Mouse (Mus musculus) right cerebral cortex, adult 18-20 months (tissue): ENCODE data around the gene Gm20388.
A peak's percentile ranks its signal among the peaks of the same experiment; 100 is the strongest.

Experiments
- DNase-seq: peaks from one replicate; pipeline ENCODE4 v3.0.0; 2022; ENCODE audit warnings: mixed read lengths

Gm20388 gene

GRCm38 (mm10) chr8:121884181-121884580 lies 1973.5 kb downstream of the Gm20388 start:
- DNase-seq, result no peak

- no peak for DNase-seq
These were observed 1974.4 kb downstream of the Gm20388 start for GRCm38 (mm10) chr8:121885001-121885400.

- DNase-seq, result no peak
These were observed 1974.8 kb downstream of the Gm20388 start for GRCm38 (mm10) chr8:121885433-121885832.

GRCm38 (mm10) chr8:121887547-121887946 lies 1976.9 kb downstream of the Gm20388 start:
- no peak for DNase-seq

DNA sequence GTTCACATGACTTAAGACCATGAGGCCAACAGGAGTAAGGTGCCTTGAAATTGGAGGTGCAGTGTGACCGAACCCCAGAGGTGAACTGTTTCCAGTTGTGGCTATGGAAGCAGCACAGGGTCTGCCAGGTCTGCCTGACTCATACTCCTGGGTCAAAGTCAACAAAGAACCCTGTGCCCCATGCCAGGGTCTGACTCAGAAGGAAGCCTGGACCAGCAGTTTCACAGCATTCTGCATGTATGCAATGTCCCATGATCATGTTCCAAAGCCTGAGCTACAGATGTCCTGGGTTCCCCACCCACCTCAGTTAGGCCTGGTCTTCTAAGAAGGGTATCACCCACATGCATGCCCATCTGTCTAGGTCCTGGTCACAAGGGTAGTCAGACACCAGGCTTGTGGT lies 1978.7 kb downstream of the Gm20388 start:
- no peak for DNase-seq

DNA sequence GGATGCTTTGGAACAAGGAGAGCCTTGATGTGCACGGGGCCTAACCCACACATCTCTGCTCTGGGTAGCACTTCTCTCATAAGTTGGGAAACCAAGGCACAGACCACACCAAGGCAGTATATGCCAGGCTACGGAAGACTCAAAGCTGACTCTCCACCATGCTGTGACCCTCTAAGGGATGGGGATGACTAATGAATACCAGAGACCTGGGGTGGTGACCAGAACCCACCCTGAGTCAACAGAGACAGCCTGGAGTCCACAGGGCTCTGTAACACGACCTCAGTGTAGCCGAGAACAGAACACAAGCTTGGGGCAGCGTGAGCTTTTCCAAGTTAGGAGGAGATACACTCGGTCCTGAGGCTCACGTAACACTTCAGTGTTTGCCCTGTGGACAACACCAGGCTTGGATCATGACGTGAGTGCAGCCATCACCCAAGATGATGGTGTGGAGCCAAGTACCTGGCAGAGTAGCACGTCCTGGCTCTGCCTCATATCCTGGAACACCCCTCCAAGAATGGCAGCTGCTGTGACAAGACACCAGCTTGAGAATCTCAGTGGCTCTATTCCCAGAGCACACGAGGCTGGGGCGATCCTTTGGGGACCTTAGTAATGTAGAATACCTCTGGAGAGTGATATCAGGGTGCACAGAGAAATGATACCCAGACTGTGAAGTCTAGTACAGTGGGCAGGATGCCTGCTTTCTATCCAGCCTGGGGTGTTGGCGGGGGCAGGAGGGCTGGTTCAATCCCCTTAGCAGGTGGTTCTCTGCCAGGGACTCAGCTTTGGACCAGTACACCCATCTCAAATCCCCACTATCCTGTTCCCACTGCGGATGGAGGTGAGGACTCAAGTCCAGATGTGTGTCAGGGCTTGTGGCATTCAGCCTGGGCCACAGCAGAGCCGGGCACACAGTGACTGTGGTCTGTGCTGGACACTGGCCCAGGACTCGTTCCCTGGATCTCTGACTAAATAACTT lies 1979.5 kb downstream of the Gm20388 start:
- DNase-seq, result no peak

- DNase-seq, result no peak
These were observed 1982.2 kb downstream of the Gm20388 start for GRCm38 (mm10) chr8:121892875-121893274.

- no peak for DNase-seq
These were observed 1985.3 kb downstream of the Gm20388 start for GRCm38 (mm10) chr8:121895910-121896309.

DNA sequence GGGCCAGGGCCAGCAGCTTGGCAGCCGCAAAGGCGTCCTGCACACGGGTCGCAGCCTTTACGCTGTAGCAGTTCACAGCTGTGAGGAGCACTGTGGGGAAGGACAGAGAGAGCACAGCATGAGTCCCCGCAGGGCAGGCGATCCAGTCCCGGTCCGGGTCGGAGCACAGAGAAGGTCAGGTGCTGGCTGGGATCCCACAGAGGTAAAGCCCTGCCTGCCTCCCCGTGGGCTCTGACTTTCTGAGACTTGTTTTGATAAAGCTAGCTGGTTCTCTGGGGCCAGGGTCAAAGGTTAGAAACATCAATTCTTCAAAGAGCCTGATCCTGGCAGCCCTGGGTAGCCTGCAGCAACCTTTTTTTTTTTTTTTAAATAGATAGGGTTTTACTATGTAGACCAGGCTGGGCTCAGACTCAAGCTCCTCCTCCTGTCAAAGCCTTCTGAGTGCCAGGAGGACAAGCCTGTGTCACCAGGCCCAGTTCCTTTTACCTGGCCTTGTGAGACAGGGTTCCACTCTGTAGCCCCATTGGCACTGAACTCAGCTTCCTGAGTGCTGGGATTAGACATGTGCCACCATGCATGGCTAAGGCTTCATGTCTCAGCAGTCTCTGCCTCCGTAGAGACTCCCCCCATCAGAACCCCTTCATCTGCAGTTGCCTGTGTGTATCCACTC lies 1986.0 kb downstream of the Gm20388 start:
- no peak for DNase-seq

- DNase-seq, result no peak
These were observed 1986.6 kb downstream of the Gm20388 start for GRCm38 (mm10) chr8:121897205-121897604.

- DNase-seq, result peak; percentile 83
These were observed 1987.3 kb downstream of the Gm20388 start for GRCm38 (mm10) chr8:121897871-121898381.

DNA sequence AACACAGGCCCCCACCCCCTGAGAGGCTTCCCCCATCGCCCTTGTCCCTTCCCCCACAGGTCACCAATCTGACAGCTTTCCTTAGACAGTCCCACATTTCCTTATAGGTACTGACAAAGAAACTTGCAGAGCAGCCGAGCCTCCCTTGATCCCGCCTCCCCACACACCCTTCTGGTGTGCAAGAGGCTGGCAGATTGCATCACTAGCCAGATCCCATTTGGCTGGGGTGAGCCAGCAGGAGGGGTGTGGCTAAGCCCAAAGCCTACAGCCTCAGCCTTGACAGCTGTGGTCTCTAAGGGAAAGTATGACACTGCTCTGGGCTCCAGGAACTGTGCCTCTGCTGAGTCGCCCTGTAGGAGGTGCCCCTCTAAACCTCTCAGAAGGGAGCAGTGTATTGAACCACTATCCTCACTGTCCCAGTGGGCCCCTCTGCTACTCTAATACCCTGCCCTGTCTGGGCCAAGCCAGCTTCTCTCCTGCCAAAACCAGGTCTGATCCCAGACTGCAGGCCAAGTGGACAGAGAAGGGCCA lies 1987.8 kb downstream of the Gm20388 start:
- peak; percentile 87 for DNase-seq

DNA sequence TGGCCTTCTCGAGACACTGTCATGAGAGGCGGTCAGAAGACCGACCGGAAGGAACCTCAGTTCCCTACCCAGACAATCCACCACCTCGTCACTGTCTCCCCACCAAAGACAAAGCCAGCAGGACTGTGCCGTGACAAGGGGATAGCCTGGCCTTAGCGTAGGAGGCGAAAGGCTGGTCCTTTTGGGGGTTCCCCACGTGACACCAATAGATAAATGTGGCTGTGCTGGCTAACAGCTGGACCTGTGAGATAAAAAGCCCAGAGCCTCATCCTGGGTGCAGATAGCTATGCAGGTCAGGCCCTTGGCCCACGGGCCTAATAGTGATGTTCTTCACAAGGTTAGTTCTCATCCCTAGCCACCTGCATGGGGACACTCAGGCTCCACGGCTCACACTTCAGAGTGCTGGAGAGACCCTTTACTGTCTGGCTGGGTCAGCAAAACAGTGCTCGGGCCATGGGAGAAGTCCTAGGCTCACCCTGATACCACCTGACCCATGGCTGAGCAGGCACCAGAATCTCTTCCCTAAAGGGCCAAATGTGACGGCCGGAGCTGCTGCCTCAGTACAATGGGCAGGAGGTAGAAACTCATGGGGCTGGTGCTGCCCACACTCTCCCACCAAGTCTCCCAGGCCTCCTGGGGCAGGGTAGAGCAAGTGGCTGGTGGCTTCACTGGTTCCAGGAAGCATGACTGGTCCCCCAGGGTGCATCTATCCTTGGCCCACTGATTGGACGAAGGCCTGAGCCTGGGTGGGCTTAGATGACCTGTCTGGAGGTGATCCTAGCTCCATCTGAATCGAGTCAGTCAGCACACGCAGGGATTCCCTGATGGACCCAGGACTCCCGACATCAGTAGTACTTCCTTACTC lies 1988.8 kb downstream of the Gm20388 start:
- DNase-seq, result no peak

- no peak for DNase-seq
These were observed 1991.0 kb downstream of the Gm20388 start for GRCm38 (mm10) chr8:121901498-121902236.

DNA sequence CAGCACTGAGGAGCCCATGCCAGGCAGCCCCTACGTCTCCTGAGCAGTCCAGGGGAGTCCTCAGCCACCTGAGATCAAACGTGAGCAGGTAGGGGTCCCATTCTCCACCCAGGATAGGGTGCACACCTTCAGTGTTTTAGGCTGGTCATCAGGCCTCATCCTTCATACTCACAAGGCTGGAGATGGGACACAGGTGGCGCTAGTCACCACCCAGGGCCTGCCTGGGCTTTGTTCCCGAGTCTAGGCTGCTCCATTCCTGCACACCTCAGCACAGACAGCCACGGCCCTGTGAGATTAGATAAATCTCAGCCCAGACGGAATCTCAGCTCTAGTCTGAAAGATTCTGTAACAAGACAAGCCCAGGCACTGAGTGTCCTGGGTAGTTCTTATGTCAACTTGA lies 1993.3 kb downstream of the Gm20388 start:
- no peak for DNase-seq

- DNase-seq, result no peak
These were observed 1994.4 kb downstream of the Gm20388 start for GRCm38 (mm10) chr8:121904999-121905398.

DNA sequence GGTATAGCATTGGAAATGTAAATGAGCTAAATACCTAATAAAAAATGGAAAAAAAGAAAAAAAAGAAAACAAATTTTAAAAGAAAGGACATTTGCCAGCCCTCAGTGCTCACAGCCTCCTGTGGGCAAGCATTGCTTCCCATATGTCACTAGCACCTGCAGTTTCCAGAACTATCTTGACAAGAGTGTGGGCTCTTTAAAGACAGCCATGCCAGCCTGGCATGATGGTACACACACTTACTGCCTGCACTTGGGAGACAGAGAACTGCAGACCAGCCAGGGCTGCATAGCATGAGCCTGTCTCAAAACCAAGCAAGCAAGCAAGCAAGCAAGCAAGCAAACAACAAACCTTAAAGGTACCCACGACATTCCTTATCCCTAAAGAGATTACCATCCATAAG lies 1994.8 kb downstream of the Gm20388 start:
- DNase-seq, result no peak

DNA sequence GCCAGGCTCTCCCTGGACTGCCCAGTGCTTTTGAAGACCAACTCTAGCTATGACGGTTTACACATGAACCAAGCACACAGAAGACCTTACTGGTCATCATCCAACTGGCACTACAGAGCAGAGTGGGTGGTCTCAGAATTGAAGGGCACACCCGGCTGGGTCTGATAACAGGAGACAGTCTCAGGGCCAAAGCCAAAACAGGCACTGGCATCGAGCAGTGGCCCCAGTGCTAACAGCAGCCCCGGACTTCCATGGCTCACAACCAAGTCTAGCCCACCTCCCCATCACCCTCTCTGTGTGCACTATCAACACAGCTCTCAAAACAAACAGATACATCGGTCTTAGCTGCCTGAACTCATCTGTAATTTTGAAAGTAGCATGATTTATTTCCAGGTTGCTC lies 1995.2 kb downstream of the Gm20388 start:
- DNase-seq, result no peak

GRCm38 (mm10) chr8:121906542-121907512 lies 1996.2 kb downstream of the Gm20388 start:
- peak; percentile 64 for DNase-seq

DNA sequence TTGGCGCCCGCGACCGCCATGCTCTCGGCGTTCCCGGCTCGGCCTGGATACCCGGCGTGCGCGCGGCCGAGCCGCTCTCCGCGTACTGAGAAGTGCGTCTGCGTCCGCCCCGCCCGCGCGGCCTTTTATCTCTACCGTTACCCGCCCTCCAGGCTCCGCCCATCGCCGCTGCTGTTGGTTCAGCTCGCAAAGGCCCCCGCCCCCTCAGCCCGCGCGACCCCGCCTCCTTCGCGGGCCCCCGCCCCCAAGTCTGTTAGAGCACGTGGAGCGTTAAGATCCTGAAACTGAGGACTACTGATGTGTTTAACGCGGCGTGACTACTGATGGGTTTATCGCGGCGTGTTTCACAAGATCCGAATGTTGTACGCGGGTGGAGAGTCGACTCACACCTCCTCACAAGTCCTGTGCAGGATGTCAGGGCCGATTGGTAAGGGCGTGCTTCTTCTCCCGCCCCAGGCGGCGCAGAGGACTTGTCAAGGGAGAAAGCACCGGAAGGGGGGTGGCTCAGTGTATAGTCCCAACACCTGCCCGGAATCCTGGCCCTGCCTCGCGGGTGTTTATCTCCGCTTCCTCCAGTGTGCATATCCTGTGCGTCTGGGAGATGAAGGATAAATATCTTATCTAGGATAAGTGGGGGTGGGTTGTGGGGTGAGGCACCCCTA lies 1997.1 kb downstream of the Gm20388 start, which contains the start of gene Slc7a5:
Slc7a5 (minus strand) TSS at position 108 of the 662 bp plus-strand sequence.
- DNase-seq, result peak; percentile 95
